Mouse (Mus musculus) cerebral cortex, adult 2 months (tissue): ENCODE results near the gene 1700113H08Rik.

Experiments
- WGBS: fragments of 180-500 bp; shearing (Covaris S2); methylation state at CpG from one replicate; pipeline ENCODE4 v1.1.7; 2018; 5-methylcytosine and 5-hydroxymethylcytosine counted together

1700113H08Rik gene

DNA sequence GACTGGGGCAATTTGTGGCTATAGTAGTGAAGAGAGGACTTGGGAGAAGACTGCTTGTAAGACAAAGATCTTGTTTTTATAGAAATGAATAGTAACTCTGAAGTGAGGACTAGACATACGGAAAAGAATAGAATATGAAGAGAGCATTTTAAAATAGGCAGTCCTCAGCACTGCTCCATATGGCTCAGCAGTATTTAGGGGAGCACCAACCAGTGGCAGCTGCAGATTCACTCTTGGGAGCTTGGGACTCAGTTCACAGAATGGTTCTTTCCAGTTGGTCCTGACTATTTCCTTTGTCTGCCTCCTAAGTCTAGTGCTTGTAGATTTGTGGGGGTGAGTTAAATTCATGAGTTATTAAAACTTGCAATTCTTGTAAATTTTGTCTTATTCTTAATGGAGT is 151.6 kb downstream of the 1700113H08Rik start:
- 51% methylated on average over 1 of the region's 1 CpGs for WGBS

DNA sequence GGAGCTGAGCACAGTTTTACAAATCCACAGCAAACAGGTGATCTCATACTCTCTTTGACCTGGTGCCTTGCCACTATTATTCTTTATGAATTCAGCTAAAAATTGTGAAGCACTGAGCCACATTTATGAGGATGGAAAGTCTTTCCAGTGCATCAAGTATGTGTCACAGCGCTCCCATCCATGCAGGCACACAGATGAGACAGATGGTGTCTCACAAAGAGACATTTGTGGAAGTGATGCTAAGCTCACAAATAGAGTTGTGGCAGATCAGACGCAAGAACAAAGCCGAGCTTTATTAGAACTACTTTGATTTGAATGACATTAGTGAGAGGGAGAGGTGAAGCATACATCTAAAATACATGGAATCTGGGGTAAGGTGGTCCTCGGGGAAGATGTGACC is 153.2 kb downstream of the 1700113H08Rik start:
- 51% methylated on average over 4 of the region's 4 CpGs for WGBS

DNA sequence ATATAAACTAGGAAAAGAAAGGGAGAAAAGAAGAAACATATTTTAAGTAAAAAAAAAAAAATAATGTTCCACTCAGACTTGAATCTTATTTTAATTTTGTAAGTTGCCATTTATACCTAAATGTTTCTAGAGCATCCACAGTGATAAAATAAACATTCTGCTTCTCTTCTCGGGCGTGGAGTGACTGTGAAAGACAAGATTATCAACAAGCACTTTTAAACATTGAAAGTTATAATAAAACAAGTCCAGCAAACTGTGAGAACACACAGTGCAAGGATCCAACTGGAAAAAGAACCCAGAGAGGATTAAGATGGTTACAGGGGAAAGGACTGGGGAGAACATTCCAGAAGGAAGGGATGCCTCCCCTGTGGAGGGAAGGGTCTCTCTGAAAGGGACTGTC is 155.0 kb downstream of the 1700113H08Rik start:
- WGBS, result 41% methylated on average over 2 of the region's 2 CpGs

DNA sequence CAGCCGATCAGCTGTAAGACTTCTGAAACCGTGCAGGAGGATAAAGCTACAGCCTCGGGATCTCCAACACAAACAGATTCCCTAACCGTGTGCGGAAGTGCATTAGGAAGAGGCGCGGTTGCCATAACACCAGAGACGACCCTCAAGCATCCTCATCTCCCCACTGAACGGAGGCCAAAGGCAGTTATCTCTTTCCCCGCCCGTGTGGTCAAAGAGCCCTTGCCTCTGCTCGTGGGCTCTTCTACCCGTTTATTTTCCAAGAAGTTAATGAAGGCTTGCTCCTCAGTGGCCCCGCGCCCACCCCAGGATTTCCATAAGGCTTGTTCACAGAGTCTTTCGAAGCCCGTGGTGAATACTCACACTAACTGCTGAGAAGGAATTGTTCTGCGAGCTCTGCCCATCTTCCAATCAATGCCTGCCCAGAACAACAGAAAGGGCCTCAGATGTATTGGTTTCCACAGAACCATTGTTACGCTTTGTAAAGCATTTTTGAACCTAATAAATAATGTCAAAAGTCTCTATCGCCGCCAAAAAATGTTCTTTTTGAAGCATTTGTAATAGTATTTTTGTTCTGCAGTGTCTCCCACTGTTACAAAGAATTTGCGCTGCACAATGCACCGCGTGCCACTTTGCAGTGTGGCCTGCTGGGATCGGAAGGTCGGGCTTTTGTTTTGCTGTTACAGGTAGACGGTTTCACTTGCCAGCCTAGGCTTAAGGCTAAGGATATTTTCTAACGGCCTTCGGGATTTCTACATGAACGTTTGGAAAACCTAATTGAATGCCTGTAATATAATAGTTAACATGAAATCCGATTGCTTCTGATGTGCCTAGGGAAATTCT is 172.4 kb downstream of the 1700113H08Rik start:
- 48% methylated on average over 31 of the region's 31 CpGs for WGBS

DNA sequence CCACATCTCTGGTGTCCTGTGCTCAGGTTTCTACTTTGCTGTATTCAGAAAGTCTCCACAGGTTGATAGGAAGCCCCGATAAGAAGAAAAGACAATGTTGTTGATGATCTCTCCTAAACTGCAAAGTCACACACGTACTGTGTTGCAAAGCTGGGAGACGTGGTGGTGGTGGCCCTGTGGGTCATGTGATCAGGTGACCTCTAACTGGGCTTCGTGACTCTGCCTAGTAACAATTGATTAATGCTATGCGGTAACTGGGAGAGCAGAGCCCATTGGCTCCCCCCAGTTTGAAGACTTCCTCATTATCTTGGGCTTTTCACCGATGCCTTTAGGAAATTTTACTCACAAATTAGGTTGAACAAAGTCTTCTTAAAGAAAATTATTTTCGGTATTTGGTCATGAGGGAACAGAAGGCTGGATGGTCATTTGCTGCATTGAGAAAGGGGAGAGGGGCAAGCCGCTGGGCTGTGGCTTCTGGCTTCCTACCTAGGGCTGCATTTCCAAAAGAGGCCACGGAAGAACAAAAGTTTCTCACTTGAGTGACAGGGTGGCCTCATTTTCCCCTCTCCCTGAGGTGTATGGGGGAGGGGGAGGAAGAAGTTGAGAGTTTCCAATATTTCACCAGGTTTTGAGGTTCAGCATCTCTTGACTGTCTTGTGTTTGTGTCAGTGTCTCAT is 181.6 kb downstream of the 1700113H08Rik start:
- 66% methylated on average over 9 of the region's 9 CpGs for WGBS

DNA sequence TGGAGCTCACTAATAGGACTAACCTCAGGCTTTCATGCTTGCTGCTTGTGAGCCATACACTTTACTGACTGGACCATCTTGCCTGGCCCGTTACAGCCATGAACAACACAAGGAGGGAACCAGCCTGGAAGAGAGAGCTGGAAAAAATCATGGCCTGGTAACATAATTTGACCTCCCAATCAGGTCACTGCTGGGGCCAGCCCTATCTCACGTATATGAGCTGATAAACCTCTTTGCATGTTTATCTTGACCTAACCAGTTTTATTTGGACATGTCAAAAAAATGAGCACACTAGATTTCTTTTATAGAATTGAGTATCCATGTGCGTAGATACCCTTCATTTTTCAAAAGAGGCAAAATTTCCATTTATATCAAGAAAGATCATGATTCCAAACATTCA is 213.9 kb downstream of the 1700113H08Rik start:
- 89% methylated on average over 3 of the region's 3 CpGs for WGBS

DNA sequence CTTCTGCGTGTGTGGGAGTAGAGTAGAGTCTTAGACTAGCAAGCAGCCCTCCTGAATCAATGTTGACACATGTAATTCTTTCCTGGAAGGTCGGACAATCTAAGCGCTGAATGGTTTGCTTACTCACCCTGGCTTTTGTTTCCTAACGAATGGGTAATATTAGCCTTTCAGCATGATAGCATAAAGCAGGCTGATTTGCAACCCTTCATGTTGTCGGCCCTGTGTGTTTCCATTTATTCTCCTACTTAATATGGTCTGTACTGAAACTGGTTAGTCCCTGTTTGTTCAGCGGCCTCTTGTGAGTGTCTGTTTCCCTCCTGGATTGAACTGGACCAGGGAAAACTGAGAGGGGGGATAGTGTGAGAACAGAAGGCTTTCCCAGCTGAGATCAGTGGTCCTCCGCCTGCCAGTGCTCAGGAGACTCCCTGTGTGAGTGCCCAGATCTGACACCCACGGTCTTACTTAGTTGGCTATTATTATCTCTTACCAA is 214.3 kb downstream of the 1700113H08Rik start:
- 64% methylated on average over 8 of the region's 8 CpGs for WGBS
